Mouse (Mus musculus) hindbrain, embryonic 13.5 days (tissue): Measurements from ENCODE around the gene Ccl27a. TPM values are rescaled to one million over a fixed set of nuclear protein-coding genes. Genes with fewer than 3 reads are reported as not detected.
"Not testable (repeated sequence)": the region's sequence is repeated elsewhere in the genome, so short reads cannot be mapped to it uniquely, and the experiment has no call there.

Experiments
- ATAC-seq: fragments of 200-750 bp; cut with Nextera tagmentation; 2 replicates; pipeline ENCODE4 v1.8.0; 2017; ENCODE audit warnings: moderate TSS enrichment; ENCODE audit not compliant: low FRiP score
- H3K27ac ChIP-seq: fragments of 300-500 bp; sonication (generic); 2 replicates; pipeline ENCODE4 v1.5.1; 2015; ENCODE audit warnings: inconsistent platforms, mild to moderate bottlenecking, moderate library complexity
- H3K27me3 ChIP-seq: fragments of 300-500 bp; sonication (generic); 2 replicates; pipeline ENCODE4 v1.6.1; 2015; ENCODE audit warnings: mild to moderate bottlenecking, inconsistent platforms
- H3K36me3 ChIP-seq: fragments of 300-500 bp; sonication (generic); 2 replicates; pipeline ENCODE4 v1.6.1; 2015; ENCODE audit warnings: mild to moderate bottlenecking, inconsistent platforms
- H3K4me1 ChIP-seq: fragments of 300-500 bp; sonication (generic); replicated peaks from 2 replicates; pipeline ENCODE4 v1.6.1; 2015; ENCODE audit warnings: inconsistent platforms
- H3K4me2 ChIP-seq: fragments of 300-500 bp; sonication (generic); 2 replicates; pipeline ENCODE4 v1.6.1; 2015; ENCODE audit warnings: inconsistent platforms, mild to moderate bottlenecking, moderate library complexity
- H3K4me3 ChIP-seq: fragments of 300-500 bp; sonication (generic); 2 replicates; pipeline ENCODE4 v1.5.1; 2015; ENCODE audit warnings: mild to moderate bottlenecking, inconsistent platforms
- H3K9ac ChIP-seq: fragments of 300-500 bp; sonication (generic); 2 replicates; pipeline ENCODE4 v1.6.1; 2015; ENCODE audit warnings: mild to moderate bottlenecking, inconsistent platforms
- H3K9me3 ChIP-seq: fragments of 300-500 bp; sonication (generic); 2 replicates; pipeline ENCODE4 v1.6.1; 2016; ENCODE audit warnings: inconsistent platforms
- WGBS: fragments of 180-500 bp; shearing (Covaris S2); methylation state at CpG from one replicate; pipeline ENCODE4 v1.1.7; 2015; 5-methylcytosine and 5-hydroxymethylcytosine counted together
- polyA plus RNA-seq: library from polyadenylated mRNA; unstranded; fragments of >200 nt; fragmentation: Nextera tagmentation; extraction: Ambion mirVana; gene quantifications from 2 replicates; pipeline ENCODE4 v1.2.1, GENCODE M21; 2015

Gene Ccl27a
- 256 and 261 TPM in 2 replicates for polyA plus RNA-seq

GRCm38 (mm10) chr4:41774002-41774401 lies at the start of gene Ccl27a:
Gene Ccl27a (minus strand): TSS chr4:41774247.
- not testable (repeated sequence) for ATAC-seq, H3K36me3 ChIP-seq, H3K27me3 ChIP-seq, H3K9me3 ChIP-seq
- H3K4me3 ChIP-seq, result peak within 1 kb of the TSS; percentile 47
- 1% methylated on average over 12 of the region's 14 CpGs for WGBS
- H3K9ac ChIP-seq, result peak within 1 kb of the TSS; percentile 69
- H3K4me2 ChIP-seq, result peak within 1 kb of the TSS; percentile 54
- peak within 1 kb of the TSS; percentile 78 for H3K27ac ChIP-seq
- H3K4me1 ChIP-seq, result peaks cover 11% of the 10 kb centered on the region

- H3K4me2 ChIP-seq, ATAC-seq, H3K4me3 ChIP-seq, H3K9me3 ChIP-seq, H3K36me3 ChIP-seq, H3K27me3 ChIP-seq, H3K9ac ChIP-seq, H3K27ac ChIP-seq, H3K4me1 ChIP-seq: not testable (repeated sequence)
- WGBS, result 24% methylated on average over 3 of the region's 3 CpGs
Observed at GRCm38 (mm10) chr4:41783197-41783596, 9.2 kb upstream of the Ccl27a start.

- H3K27me3 ChIP-seq, H3K9ac ChIP-seq, ATAC-seq, H3K27ac ChIP-seq, H3K4me1 ChIP-seq, H3K4me3 ChIP-seq, H3K36me3 ChIP-seq, H3K4me2 ChIP-seq, H3K9me3 ChIP-seq: not testable (repeated sequence)
- 16% methylated on average over 4 of the region's 4 CpGs for WGBS
Observed at GRCm38 (mm10) chr4:41782711-41783110, 8.7 kb upstream of the Ccl27a start.

GRCm38 (mm10) chr4:41781748-41782485 lies 7.9 kb upstream of the Ccl27a start:
- not testable (repeated sequence) for H3K36me3 ChIP-seq, H3K9me3 ChIP-seq, H3K4me1 ChIP-seq, H3K27ac ChIP-seq, H3K27me3 ChIP-seq, H3K4me2 ChIP-seq, H3K4me3 ChIP-seq, H3K9ac ChIP-seq, ATAC-seq
- WGBS, result 19% methylated on average over 15 of the region's 21 CpGs

- not testable (repeated sequence) for H3K4me2 ChIP-seq, H3K36me3 ChIP-seq, H3K4me3 ChIP-seq, H3K27me3 ChIP-seq, H3K4me1 ChIP-seq, H3K27ac ChIP-seq, ATAC-seq, H3K9ac ChIP-seq, H3K9me3 ChIP-seq
- 22% methylated on average over 9 of the region's 9 CpGs for WGBS
Observed at GRCm38 (mm10) chr4:41781271-41781670, 7.2 kb upstream of the Ccl27a start.

- not testable (repeated sequence) for H3K4me3 ChIP-seq, H3K27me3 ChIP-seq, H3K9me3 ChIP-seq, H3K27ac ChIP-seq, ATAC-seq, H3K36me3 ChIP-seq, H3K4me2 ChIP-seq, H3K9ac ChIP-seq
- H3K4me1 ChIP-seq, result peaks cover 11% of the 10 kb centered on the region
- 88% methylated on average over 1 of the region's 1 CpGs for WGBS
Observed at GRCm38 (mm10) chr4:41775840-41776239, 1.8 kb upstream of the Ccl27a start.

- Histone ChIP-seq H3K4me2 (peak overlapping the region; percentile 53), H3K4me1 (peaks cover 11% of the 10 kb centered on the region), H3K4me3 (peak overlapping the region; percentile 47), H3K9ac (peak overlapping the region; percentile 63; the same call in 1 of the 2 replicates), H3K27ac (peak overlapping the region; percentile 78)
- not testable (repeated sequence) for H3K9me3 ChIP-seq, H3K36me3 ChIP-seq, H3K27me3 ChIP-seq, ATAC-seq
- WGBS, result 65% methylated on average over 3 of the region's 3 CpGs
Observed at GRCm38 (mm10) chr4:41774506-41774905, 459 bp upstream of the Ccl27a start.

- not testable (repeated sequence) for ATAC-seq, H3K36me3 ChIP-seq, H3K27me3 ChIP-seq, H3K9me3 ChIP-seq
- WGBS, result under 1% methylated on average over 18 of the region's 25 CpGs
- Histone ChIP-seq H3K4me2 (peak overlapping the region; percentile 51), H3K4me1 (peaks cover 11% of the 10 kb centered on the region), H3K9ac (peak overlapping the region; percentile 69), H3K4me3 (peak overlapping the region; percentile 47), H3K27ac (peak overlapping the region; percentile 72)
Observed at GRCm38 (mm10) chr4:41773502-41773901, 545 bp downstream of the Ccl27a start.

GRCm38 (mm10) chr4:41772946-41773345 lies 1.1 kb downstream of the Ccl27a start:
- Histone ChIP-seq H3K9ac (peak overlapping the region; percentile 46), H3K4me2 (peak overlapping the region; percentile 54), H3K4me1 (peaks cover 11% of the 10 kb centered on the region), H3K4me3 (peak overlapping the region; percentile 38)
- not testable (repeated sequence) for H3K27me3 ChIP-seq, ATAC-seq, H3K27ac ChIP-seq, H3K9me3 ChIP-seq, H3K36me3 ChIP-seq
- 7% methylated on average over 7 of the region's 16 CpGs for WGBS

GRCm38 (mm10) chr4:41767301-41767700 lies 6.7 kb downstream of the Ccl27a start:
- ATAC-seq, H3K9ac ChIP-seq, H3K4me3 ChIP-seq, H3K27ac ChIP-seq, H3K9me3 ChIP-seq, H3K4me2 ChIP-seq, H3K27me3 ChIP-seq, H3K36me3 ChIP-seq: not testable (repeated sequence)
- WGBS, result 93% methylated on average over 10 of the region's 10 CpGs
- peaks cover 11% of the 10 kb centered on the region for H3K4me1 ChIP-seq

GRCm38 (mm10) chr4:41763176-41763575 lies 10.9 kb downstream of the Ccl27a start:
- ATAC-seq, H3K4me2 ChIP-seq, H3K27me3 ChIP-seq, H3K4me3 ChIP-seq, H3K27ac ChIP-seq, H3K9ac ChIP-seq, H3K9me3 ChIP-seq: not testable (repeated sequence)
- H3K4me1 ChIP-seq, result peaks cover 34% of the 10 kb centered on the region
- H3K36me3 ChIP-seq, result peaks cover 13% of the 10 kb centered on the region
- 92% methylated on average over 4 of the region's 6 CpGs for WGBS

- Histone ChIP-seq H3K9ac (peak overlapping the region; percentile 46; the same call in 1 of the 2 replicates), H3K4me1 (peaks cover 34% of the 10 kb centered on the region), H3K27ac (peak overlapping the region; percentile 48; the same call in 1 of the 2 replicates), H3K36me3 (peaks cover 11% of the 10 kb centered on the region)
- 44% methylated on average over 8 of the region's 8 CpGs for WGBS
- H3K4me3 ChIP-seq, H3K27me3 ChIP-seq, H3K9me3 ChIP-seq, H3K4me2 ChIP-seq: not testable (repeated sequence)
- ATAC-seq, result 0 out of 2 replicates have a peak, but pooled peaks have one; percentile 23
Observed at GRCm38 (mm10) chr4:41762688-41763114, 11.3 kb downstream of the Ccl27a start.
